Mouse (Mus musculus): ENCODE measurements around the gene Cmtm5. TPM values are rescaled to one million over a fixed set of nuclear protein-coding genes. Genes with fewer than 3 reads are reported as not detected.

The Cmtm5 gene
- polyA plus RNA-seq, 1 experiment from 2014 or later = 2.0 TPM

DNA sequence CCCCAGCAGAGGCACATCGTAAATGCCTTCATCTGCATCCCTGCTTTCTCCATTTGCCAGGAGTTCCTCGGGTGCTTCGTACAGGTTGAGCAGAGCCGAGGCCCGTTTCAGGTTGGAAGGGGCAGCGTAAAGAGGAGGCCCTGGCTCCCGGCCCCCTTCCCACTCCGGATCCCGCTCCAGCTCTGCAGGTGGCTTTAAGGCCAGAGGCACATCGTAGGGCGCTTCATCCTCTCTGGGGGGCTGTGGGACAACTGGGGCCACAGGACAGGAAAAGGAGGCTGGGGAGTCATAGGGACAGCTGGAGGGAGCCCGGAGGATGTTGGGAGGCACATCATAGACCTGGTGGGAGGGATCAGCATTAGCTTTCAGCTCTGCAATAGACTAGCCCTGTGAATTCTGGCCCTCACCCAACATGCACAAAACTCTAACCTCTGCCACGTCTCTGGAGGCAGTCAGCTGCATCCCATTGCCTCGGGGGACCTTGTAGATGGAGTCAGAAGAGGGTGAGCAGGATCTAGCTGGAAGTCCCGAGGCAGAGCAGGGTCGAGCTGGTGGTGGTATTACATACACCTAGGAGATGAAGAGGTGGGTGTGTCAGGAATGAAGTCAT is 15.9 kb upstream of the Cmtm5 start:
- ATAC-seq = no peak
- 96% methylated on average over 16 of the region's 16 CpGs for WGBS
- peaks cover 66% of the 10 kb centered on the region for H3K36me3 ChIP-seq

DNA sequence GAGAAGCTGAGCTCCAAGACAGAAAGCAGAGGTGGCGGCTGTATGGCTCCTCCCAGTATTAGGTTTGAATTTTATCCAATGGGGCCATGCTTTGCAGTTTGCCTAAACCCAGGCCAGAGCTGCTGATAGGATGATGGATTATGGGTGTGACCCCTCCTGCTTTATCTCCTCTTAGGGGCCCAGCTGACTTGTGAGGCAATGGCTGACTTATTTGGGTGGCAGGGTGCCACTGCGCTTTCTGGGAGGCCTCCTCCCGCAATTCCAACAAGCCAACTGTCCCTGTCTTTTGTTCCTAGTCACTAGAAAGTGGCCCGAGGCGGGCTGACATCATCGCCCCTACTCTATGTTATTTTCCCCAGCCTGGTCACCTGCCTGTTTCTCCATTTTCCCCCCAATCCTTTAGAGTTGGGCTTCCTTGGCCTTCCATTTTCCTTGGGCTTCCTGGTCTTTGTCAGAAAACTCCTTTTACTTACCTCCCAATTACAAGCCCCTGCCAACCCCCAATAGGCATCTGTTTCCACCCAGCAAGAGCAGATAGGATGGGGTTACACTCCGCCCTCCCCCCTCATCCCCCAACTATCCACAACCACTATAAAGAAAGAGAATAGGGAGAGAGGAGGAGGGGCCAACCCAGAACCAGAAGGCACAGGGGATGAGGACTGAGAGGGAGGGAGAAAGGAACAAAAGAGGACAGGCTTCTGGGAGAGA is 11.3 kb upstream of the Cmtm5 start:
- H3K27me3 ChIP-seq = no peaks in the 10 kb centered on the region
- 10% methylated on average over 7 of the region's 7 CpGs for WGBS
- H3K27ac ChIP-seq = peak overlapping the region; percentile 91
- peaks cover 16% of the 10 kb centered on the region for H3K9me3 ChIP-seq
- H3K4me3 ChIP-seq (replicated peaks) = peak overlapping the region; percentile 54
- peak; percentile 46 for ATAC-seq
- peaks cover 25% of the 10 kb centered on the region for H3K36me3 ChIP-seq
- H3K4me2 ChIP-seq (replicated peaks) = peak overlapping the region; percentile 69
- peaks cover 39% of the 10 kb centered on the region for H3K4me1 ChIP-seq (replicated peaks)
- H3K9ac ChIP-seq (replicated peaks) = peak overlapping the region; percentile 73

More for the DNA sequence above, 15.9 kb upstream of the Cmtm5 start:
- Histone ChIP-seq H3K27ac (no peak overlapping the region), H3K27me3 (no peaks in the 10 kb centered on the region), H3K4me1 (replicated peaks) (peaks cover 16% of the 10 kb centered on the region), H3K9ac (replicated peaks) (no peak overlapping the region), H3K4me3 (replicated peaks) (no peak overlapping the region), H3K4me2 (replicated peaks) (no peak overlapping the region), H3K9me3 (peaks cover 16% of the 10 kb centered on the region)

DNA sequence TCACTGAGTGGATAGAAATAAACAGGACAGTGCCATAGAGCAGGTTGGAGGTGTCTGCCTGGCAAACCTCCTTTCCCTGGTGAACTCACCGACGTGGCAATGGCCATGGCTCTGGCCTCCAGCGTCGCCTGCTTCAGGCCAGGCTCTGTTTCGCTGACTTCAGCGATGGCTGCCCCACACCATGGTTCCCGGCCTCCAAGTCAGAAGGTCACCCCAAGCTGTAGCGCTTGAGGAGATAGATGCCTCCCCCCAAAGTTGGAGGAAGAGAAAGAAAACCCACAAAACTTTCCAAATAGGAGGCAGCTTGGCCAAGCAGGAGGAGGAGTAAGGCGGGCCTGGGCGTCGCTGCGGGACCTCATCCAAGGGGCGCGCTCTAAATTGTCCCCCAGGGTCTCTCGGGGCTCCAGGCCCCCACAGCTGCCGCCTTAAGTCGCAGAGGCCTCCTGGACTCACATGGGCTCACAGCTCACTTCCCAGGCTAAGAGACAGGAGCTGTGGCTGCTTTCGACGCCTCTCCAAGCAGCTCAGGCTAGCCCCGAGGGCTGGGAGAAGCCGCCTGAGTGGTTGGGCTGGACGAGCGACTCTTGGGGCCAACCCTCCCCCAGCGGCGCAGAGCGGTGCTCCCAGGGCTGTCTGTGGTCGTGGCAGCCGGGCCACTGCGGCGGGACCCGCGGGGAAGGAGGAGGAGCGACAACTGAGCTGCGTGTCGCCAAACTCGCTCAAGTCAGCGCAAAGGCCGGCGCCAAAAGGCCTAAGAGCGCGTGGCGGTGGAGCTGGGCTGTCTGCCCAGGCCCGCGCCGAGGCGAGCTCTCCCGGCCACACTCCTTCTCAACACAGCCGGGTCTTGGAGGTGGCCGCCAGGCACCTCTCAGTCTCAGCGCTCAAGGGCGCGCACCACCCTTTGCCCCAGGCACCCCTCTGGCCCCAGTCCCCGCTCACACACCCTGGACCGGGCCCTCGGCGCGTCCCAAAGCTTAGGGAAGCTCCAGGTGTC is 10.4 kb upstream of the Cmtm5 start, which contains the start of gene Efs:
TSS of gene Efs (minus strand) at position 778 of the 994 bp plus-strand sequence.
- ATAC-seq = peak; percentile 68
- no peaks in the 10 kb centered on the region for H3K27me3 ChIP-seq
- H3K9me3 ChIP-seq = peaks cover 15% of the 10 kb centered on the region
- peaks cover 44% of the 10 kb centered on the region for H3K4me1 ChIP-seq (replicated peaks)
- H3K9ac ChIP-seq (replicated peaks) = peak within 1 kb of the TSS; percentile 73
- H3K27ac ChIP-seq = peak within 1 kb of the TSS; percentile 91
- under 1% methylated on average over 53 of the region's 57 CpGs for WGBS
- H3K4me3 ChIP-seq (replicated peaks) = peak within 1 kb of the TSS; percentile 54
- H3K36me3 ChIP-seq = peaks cover 16% of the 10 kb centered on the region
- H3K4me2 ChIP-seq (replicated peaks) = peak within 1 kb of the TSS; percentile 69

DNA sequence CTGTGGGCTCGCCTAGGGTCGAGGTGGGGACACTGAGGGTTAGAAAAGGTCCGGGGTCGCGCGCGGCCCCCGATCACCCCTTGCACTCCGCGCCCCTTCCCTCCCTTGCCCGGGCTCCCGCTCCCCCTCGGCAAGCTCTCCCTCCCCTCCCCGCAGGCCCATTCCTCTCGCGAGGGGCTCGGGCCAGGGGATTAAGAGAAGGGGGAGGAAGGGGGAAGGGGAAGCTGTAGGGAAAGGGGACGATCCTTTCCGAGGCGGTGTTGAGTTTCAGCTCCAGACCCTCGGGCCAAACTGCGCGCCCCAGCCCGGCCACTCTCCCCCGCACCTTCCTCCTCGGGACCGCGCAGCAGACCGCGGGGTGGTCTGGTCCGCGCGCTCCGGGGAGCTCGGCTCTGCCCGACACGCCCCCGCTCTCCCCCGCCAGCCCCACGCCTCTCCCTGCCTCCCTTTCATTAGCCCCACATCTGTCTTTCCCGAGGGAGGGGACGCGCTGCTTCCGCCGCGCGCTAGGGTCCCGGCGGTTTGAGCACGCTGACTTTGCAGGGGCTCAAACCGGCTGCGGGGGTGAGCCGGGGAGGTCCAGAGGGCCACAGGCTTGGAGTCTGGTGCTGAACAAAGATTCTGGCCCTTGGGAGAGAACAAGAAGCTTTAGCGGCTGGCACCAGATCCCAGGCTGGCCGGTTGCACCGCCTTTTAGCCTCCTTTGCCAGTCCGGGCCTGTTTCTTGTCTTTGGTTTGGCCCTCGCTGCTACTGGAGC is 9.5 kb upstream of the Cmtm5 start:
- H3K4me2 ChIP-seq (replicated peaks) = peak overlapping the region; percentile 69
- peaks cover 7% of the 10 kb centered on the region for H3K36me3 ChIP-seq
- WGBS = under 1% methylated on average over 53 of the region's 58 CpGs
- peak overlapping the region; percentile 91 for H3K27ac ChIP-seq
- ATAC-seq = peak; percentile 71
- H3K27me3 ChIP-seq = no peaks in the 10 kb centered on the region
- peak overlapping the region; percentile 73 for H3K9ac ChIP-seq (replicated peaks)
- H3K4me1 ChIP-seq (replicated peaks) = peaks cover 44% of the 10 kb centered on the region
- peak overlapping the region; percentile 54 for H3K4me3 ChIP-seq (replicated peaks)
- peaks cover 6% of the 10 kb centered on the region for H3K9me3 ChIP-seq

DNA sequence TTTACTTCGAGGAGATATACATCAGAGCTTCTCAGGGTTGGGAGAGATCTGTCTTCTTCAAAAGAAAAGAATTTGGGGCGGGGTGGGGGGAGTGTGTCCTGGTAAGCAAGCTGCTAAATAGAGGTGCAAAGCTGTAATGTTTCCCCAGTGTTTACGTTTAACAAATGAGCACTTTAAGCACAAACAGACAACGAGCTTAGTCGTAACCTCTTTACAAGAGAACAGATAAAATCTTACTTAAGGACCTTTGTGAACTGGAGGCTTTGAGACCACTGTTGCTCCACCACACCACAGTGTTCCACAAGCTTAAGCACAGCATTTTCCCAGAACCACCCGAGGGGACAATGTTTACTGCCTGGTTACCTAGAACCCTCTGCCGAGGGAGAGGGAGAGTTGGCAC is 8.8 kb upstream of the Cmtm5 start:
- Histone ChIP-seq H3K27ac (peak overlapping the region; percentile 91), H3K9ac (replicated peaks) (peak overlapping the region; percentile 73), H3K27me3 (no peaks in the 10 kb centered on the region), H3K9me3 (no peaks in the 10 kb centered on the region), H3K4me3 (replicated peaks) (peak overlapping the region; percentile 54), H3K36me3 (no peaks in the 10 kb centered on the region), H3K4me1 (replicated peaks) (peaks cover 44% of the 10 kb centered on the region), H3K4me2 (replicated peaks) (peak overlapping the region; percentile 69)
- ATAC-seq = no peak
- 14% methylated on average over 7 of the region's 7 CpGs for WGBS

DNA sequence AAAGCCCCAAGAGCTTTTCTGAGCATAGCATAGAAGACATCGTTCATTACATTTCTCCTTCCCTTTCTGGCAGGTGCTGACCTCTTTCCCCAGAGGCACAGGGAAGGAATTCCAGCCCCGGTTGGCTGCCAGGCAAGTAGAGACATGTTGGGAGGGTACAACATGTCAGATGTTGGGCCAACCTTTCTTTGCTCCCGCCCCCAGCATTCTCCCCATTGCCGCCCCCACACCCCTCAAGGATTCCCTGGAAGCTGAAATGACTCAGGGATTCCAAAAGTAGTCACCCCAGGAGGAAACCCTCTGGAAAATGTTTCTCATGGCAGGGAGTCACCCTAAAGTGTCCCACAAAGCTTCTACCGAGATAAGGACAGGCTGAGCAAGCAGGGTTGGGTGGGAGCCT is 6.3 kb upstream of the Cmtm5 start:
- Histone ChIP-seq H3K4me3 (replicated peaks) (no peak overlapping the region), H3K4me1 (replicated peaks) (peaks cover 38% of the 10 kb centered on the region), H3K4me2 (replicated peaks) (no peak overlapping the region), H3K27ac (no peak overlapping the region), H3K27me3 (no peaks in the 10 kb centered on the region), H3K9ac (replicated peaks) (no peak overlapping the region), H3K36me3 (no peaks in the 10 kb centered on the region), H3K9me3 (no peaks in the 10 kb centered on the region)
- 84% methylated on average over 5 of the region's 5 CpGs for WGBS
- ATAC-seq = no peak

DNA sequence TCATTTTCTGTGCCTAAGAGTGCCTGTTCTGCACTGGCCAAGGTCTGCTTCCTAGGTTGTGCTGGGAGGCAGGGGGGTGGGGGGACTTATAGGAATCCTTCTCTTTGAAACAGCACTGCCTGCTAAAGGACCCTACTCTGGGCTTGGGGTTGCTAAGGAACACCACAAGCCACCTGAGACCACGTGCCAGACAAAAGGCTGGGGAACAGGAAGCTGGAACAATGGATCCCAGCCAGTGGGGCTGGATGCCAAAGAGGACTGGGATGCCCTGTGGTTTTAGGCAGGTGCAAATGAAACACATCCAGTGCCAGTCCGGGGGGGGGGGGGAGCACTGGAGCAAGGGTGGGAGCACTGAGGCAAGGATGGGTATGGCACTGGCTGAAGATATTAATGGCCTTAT is 5.6 kb upstream of the Cmtm5 start:
- 13% methylated on average over 2 of the region's 2 CpGs for WGBS
- Histone ChIP-seq H3K4me3 (replicated peaks) (no peak overlapping the region), H3K4me2 (replicated peaks) (no peak overlapping the region), H3K9me3 (no peaks in the 10 kb centered on the region), H3K4me1 (replicated peaks) (peaks cover 31% of the 10 kb centered on the region), H3K36me3 (no peaks in the 10 kb centered on the region), H3K27me3 (no peaks in the 10 kb centered on the region), H3K9ac (replicated peaks) (no peak overlapping the region), H3K27ac (no peak overlapping the region)
- ATAC-seq = no peak

DNA sequence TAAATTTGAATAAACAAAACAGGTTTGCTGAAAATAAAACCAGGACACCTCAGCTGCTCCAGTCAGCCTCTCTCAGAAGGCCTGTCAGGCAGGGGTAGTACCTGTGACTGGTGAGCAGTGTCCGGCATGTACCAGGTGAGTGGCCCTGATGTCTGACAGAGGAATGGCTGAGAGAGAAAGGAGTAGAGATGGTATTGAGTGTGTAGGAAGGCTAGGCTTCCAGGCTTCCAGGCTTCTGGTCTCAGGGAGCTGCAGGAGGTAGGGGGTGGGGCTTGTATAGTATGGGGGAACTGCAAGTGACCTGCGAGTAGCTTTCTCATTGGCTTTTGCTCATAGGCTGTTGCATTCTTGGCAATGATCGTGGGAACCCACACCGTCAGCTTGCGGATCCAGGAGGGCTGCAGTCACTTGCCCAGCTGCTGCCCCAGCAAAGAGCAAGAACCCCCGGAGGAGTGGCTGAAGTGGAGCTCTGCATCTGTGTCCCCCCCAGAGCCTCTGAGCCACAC is 3.4 kb upstream of the Cmtm5 start, which contains the start of gene Il25:
TSS of gene Il25 (plus strand) at position 51 of the 506 bp plus-strand sequence.
- Histone ChIP-seq H3K9me3 (no peaks in the 10 kb centered on the region), H3K4me2 (replicated peaks) (no peak within 1 kb of the TSS), H3K27ac (no peak within 1 kb of the TSS), H3K36me3 (no peaks in the 10 kb centered on the region), H3K4me1 (replicated peaks) (peaks cover 21% of the 10 kb centered on the region), H3K4me3 (replicated peaks) (no peak within 1 kb of the TSS), H3K27me3 (no peaks in the 10 kb centered on the region), H3K9ac (replicated peaks) (no peak within 1 kb of the TSS)
- WGBS = 37% methylated on average over 6 of the region's 6 CpGs
- 0 out of 2 replicates have a peak, but pooled peaks have one; percentile 16 for ATAC-seq

DNA sequence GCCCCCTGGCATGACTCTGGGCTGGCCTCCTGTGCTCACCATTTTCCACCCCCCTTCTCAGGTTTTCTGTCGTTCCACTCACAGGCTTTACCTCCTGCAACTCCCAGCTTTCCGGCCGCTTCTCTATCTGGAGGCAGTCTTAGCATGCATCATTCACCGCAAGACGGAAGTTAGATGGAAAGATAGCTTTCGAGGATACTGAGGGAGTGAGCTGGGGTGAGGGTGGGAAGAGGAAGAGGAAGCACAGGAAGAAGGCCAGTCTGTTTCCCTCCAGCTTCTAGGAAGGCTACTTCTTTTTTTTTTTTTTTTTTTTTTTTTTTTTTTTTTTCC is 735 bp downstream of the Cmtm5 start:
- Histone ChIP-seq H3K9me3 (no peaks in the 10 kb centered on the region), H3K27me3 (no peaks in the 10 kb centered on the region), H3K9ac (replicated peaks) (peak overlapping the region; percentile 44; the same call in 1 of the 2 replicates), H3K36me3 (no peaks in the 10 kb centered on the region), H3K4me2 (replicated peaks) (no peak overlapping the region), H3K4me3 (replicated peaks) (no peak overlapping the region), H3K27ac (no peak overlapping the region), H3K4me1 (replicated peaks) (peaks cover 16% of the 10 kb centered on the region)
- 70% methylated on average over 6 of the region's 6 CpGs for WGBS
- no peak for ATAC-seq

DNA sequence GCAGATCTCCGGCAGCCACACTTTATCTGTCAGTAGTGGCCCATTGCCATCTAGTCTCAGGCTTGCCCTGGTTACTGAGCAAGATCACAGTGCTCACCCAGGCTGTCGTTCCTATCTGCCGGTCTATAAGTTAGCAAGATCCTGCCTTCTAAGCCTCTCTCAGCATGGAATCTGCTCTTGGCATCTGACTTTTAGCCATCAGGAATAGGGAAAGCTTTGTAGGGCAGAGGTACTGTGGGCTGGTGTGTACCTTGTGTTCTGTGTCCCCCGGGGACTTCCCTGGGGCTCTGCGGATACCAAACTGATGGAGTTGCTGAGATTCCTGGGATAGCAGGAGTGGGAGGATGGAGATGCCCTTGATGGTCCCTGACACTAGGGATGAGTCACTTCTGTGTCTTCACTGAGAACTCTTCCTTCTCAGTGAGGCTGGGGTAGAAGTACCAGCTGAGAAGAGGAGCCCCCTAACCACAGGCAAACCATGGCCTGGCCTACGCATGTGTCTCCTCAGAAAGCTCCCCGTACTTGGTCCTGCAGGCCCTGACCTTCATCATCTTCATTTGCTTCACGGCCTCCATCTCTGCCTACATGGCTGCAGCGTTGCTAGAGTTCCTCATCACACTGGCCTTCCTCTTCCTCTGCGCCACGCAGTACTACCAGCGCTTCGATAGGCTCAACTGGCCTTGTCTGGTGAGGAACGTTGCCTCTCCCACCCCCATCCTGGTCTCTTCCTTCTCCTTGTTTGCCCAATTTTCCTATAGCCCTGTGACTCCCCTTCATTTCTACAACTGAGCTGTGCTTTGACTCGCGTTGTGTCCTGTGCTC is 1.5 kb downstream of the Cmtm5 start:
- H3K4me2 ChIP-seq (replicated peaks) = no peak overlapping the region
- no peak overlapping the region for H3K4me3 ChIP-seq (replicated peaks)
- no peak for ATAC-seq
- H3K27me3 ChIP-seq = no peaks in the 10 kb centered on the region
- 90% methylated on average over 16 of the region's 16 CpGs for whole genome bisulfite sequencing
- no peak overlapping the region for H3K27ac ChIP-seq
- H3K36me3 ChIP-seq = no peaks in the 10 kb centered on the region
- no peak overlapping the region for H3K9ac ChIP-seq (replicated peaks)
- H3K4me1 ChIP-seq (replicated peaks) = peaks cover 16% of the 10 kb centered on the region
- no peaks in the 10 kb centered on the region for H3K9me3 ChIP-seq

All from midbrain, embryonic 13.5 days (tissue).